Mouse (Mus musculus) kidney, embryonic 14.5 days (tissue): ENCODE measurements around the gene Prkaca. TPM values are rescaled to one million over a fixed set of nuclear protein-coding genes. Genes with fewer than 3 reads are reported as not detected.

Experiments used
- microRNA counts: library from miRNA; unstranded; fragments of <30 nt; microRNA quantifications from one replicate; lab custom pipeline; 2017
- microRNA-seq: library from miRNA; unstranded; fragments of <30 nt; microRNA quantifications from one replicate; pipeline ENCODE4, GENCODE M21; 2016
- polyA plus RNA-seq: library from polyadenylated mRNA; unstranded; fragments of >200 nt; fragmentation: Nextera tagmentation; extraction: Ambion mirVana; gene quantifications from 2 replicates; pipeline ENCODE4 v1.2.1, GENCODE M21; 2014

The Prkaca gene
- polyA plus RNA-seq, 1 experiment from 2014 or later: 123 TPM

MicroRNAs within 50 kb of the gene (microRNA counts, 519-probe panel; counts per million panel counts)
- not detected for microRNA mmu-miR-1199 (lab: Ali Mortazavi, UCI)

Small RNAs within 50 kb of the gene (microRNA-seq; reads per million reads assigned to microRNA genes)
- gene Gm44330: not detected
- not detected for gene Gm44450
- gene Mir1199: 1.3 reads per million
- 1.9 reads per million for gene Mir8111

Other genes starting within 250 kb of the Prkaca start
- 18.6 and 30.9 TPM in 2 replicates for gene Adgre5, start 231.7 kb upstream of the Prkaca start, polyA plus RNA-seq
- 24.4 and 27.5 TPM in 2 replicates for gene Adgrl1, start 72.9 kb upstream of the Prkaca start, polyA plus RNA-seq
- 0.37 and 0.61 TPM in 2 replicates for gene Gm10644, start 17.8 kb upstream of the Prkaca start, polyA plus RNA-seq
- 68.2 and 71.4 TPM in 2 replicates for gene Asf1b, start 17.5 kb upstream of the Prkaca start, polyA plus RNA-seq
- 17.9 and 31.9 TPM in 2 replicates for gene Samd1, start 24.7 kb downstream of the Prkaca start, polyA plus RNA-seq
- gene 1700067K01Rik, start 28.5 kb downstream of the Prkaca start, polyA plus RNA-seq: 1.2 TPM in 2 replicates
- gene 2210011C24Rik, start 39.2 kb downstream of the Prkaca start, polyA plus RNA-seq: 3.6 and 5.7 TPM in 2 replicates
- 5.9 and 7.4 TPM in 2 replicates for gene Palm3, start 48.5 kb downstream of the Prkaca start, polyA plus RNA-seq
- 1.4 and 1.6 TPM in 2 replicates for gene Il27ra, start 69.6 kb downstream of the Prkaca start, polyA plus RNA-seq
- 0.33 TPM in 1 of 2 replicates, not detected in the other for gene Rln3, start 72.0 kb downstream of the Prkaca start, polyA plus RNA-seq
- 1.2 and 2.2 TPM in 2 replicates for gene Gm10643, start 92.1 kb downstream of the Prkaca start, polyA plus RNA-seq
- gene Rfx1, start 93.8 kb downstream of the Prkaca start, polyA plus RNA-seq: 10.4 and 13.7 TPM in 2 replicates
- gene Dcaf15, start 131.8 kb downstream of the Prkaca start, polyA plus RNA-seq: 10.4 and 18.3 TPM in 2 replicates
- 0.19 and 0.34 TPM in 2 replicates for gene Podnl1, start 153.0 kb downstream of the Prkaca start, polyA plus RNA-seq
- gene Cc2d1a, start 174.9 kb downstream of the Prkaca start, polyA plus RNA-seq: 11.7 and 17.7 TPM in 2 replicates
- gene 4930432K21Rik, start 175.0 kb downstream of the Prkaca start, polyA plus RNA-seq: 0.87 and 1.2 TPM in 2 replicates
- 4.3 and 5.5 TPM in 2 replicates for gene Nanos3, start 212.2 kb downstream of the Prkaca start, polyA plus RNA-seq